Mouse (Mus musculus) heart, embryonic 15.5 days (tissue): Measurements from ENCODE around the gene Serpina11. TPM values are rescaled to one million over a fixed set of nuclear protein-coding genes. Genes with fewer than 3 reads are reported as not detected.

ENCODE experiments used
- ATAC-seq: fragments of 200-750 bp; cut with Nextera tagmentation; replicated peaks from 2 replicates; pipeline ENCODE4 v1.8.0; 2017; ENCODE audit warnings: low read depth, moderate TSS enrichment; ENCODE audit not compliant: insufficient number of reproducible peaks, insufficient read depth, low FRiP score
- H3K27ac ChIP-seq: fragments of 300-500 bp; sonication (generic); 2 replicates; pipeline ENCODE4 v1.5.1; 2015; ENCODE audit warnings: mild to moderate bottlenecking, inconsistent platforms
- H3K27me3 ChIP-seq: fragments of 300-500 bp; sonication (generic); 2 replicates; pipeline ENCODE4 v1.6.1; 2015; ENCODE audit warnings: inconsistent platforms
- H3K36me3 ChIP-seq: fragments of 300-500 bp; sonication (generic); 2 replicates; pipeline ENCODE4 v1.6.1; 2015; ENCODE audit warnings: mild to moderate bottlenecking, inconsistent platforms
- H3K4me1 ChIP-seq: fragments of 300-500 bp; sonication (generic); replicated peaks from 2 replicates; pipeline ENCODE4 v1.6.1; 2015; ENCODE audit warnings: inconsistent platforms
- H3K4me2 ChIP-seq: fragments of 300-500 bp; sonication (generic); 2 replicates; pipeline ENCODE4 v1.6.1; 2015; ENCODE audit warnings: inconsistent platforms, mild to moderate bottlenecking, moderate library complexity
- H3K4me3 ChIP-seq: fragments of 300-500 bp; sonication (generic); 2 replicates; pipeline ENCODE4 v1.5.1; 2015; ENCODE audit warnings: mild to moderate bottlenecking, inconsistent platforms
- H3K9ac ChIP-seq: fragments of 300-500 bp; sonication (generic); 2 replicates; pipeline ENCODE4 v1.6.1; 2015; ENCODE audit warnings: mild to moderate bottlenecking, inconsistent platforms
- H3K9me3 ChIP-seq: fragments of 300-500 bp; sonication (generic); replicated peaks from 2 replicates; pipeline ENCODE4 v1.6.1; 2016; ENCODE audit warnings: inconsistent platforms
- WGBS: fragments of 180-500 bp; shearing (Covaris S2); methylation state at CpG from one replicate; pipeline ENCODE4 v1.1.7; 2015; ENCODE audit warnings: mixed read lengths; 5-methylcytosine and 5-hydroxymethylcytosine counted together
- polyA plus RNA-seq: library from polyadenylated mRNA; unstranded; fragments of >200 nt; fragmentation: Nextera tagmentation; extraction: Ambion mirVana; gene quantifications from 2 replicates; pipeline ENCODE4 v1.2.1, GENCODE M21; 2015

Gene Serpina11
- polyA plus RNA-seq, 1 experiment from 2014 or later, result not detected

DNA sequence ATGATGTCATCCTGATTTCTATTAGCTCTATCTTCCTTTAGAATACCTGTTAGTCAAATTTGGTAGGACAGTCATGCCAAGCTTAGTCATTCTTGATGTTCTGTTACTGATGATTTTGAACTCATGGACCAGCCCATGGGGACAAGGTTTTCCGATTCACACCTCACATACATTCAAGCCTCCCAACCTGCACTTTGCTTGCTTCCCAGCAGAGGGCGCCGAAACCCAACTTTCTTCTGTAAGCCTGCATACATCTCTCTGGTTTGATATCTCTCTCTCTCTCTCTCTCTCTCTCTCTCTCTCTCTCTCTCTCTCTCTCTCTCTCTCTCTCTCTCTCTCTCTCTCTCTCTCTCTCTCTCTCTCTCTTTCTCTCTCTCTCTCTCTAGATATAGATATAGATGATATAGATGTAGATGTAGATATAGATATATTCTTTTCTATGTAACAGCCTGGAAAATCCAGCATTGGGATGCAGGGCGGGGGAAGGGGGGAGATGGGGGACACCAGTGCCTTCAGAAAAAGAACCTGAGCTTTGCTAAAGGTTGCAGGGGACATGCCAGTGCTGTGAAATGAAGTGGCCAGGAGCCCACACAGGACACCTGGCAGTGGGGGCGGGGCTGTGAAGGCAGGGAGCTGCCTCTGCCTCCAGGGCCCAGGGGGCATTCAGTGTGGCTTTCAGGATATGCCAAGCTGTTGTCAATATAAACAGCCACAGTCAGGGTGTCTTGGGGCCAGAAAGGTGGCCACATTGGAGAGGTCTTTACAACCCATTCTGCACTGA is 5.7 kb upstream of the Serpina11 start:
- WGBS, result 33% methylated on average over 5 of the region's 5 CpGs
- Histone ChIP-seq H3K9me3 (no peaks in the 10 kb centered on the region), H3K4me3 (no peak overlapping the region), H3K4me2 (no peak overlapping the region), H3K9ac (no peak overlapping the region), H3K36me3 (no peaks in the 10 kb centered on the region), H3K4me1 (no peaks in the 10 kb centered on the region), H3K27ac (no peak overlapping the region), H3K27me3 (peaks cover 42% of the 10 kb centered on the region)
- ATAC-seq, result no peak

DNA sequence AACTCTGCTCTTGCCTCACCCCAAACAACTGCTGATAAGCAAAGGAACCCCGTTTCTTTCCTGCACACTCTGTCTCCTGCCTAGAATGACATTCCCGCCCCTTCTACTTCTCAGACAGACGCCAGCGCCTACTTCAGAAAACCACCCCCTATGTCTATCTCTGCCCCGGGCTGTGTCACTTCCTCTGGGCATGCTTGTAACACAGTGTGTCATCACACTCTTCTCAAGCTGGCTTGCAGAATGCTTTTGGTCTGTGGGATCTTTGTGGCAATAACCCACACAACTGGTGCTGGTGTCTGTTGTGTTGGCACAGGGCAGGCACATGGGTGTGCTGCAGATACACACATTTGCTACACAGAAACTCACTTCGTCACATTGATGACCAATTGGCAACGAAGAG is 3.2 kb upstream of the Serpina11 start:
- Histone ChIP-seq H3K27ac (no peak overlapping the region), H3K27me3 (peaks cover 36% of the 10 kb centered on the region), H3K4me1 (no peaks in the 10 kb centered on the region), H3K9me3 (no peaks in the 10 kb centered on the region), H3K36me3 (no peaks in the 10 kb centered on the region), H3K4me2 (no peak overlapping the region), H3K9ac (no peak overlapping the region), H3K4me3 (no peak overlapping the region)
- WGBS, result 45% methylated on average over 7 of the region's 7 CpGs
- ATAC-seq, result no peak

DNA sequence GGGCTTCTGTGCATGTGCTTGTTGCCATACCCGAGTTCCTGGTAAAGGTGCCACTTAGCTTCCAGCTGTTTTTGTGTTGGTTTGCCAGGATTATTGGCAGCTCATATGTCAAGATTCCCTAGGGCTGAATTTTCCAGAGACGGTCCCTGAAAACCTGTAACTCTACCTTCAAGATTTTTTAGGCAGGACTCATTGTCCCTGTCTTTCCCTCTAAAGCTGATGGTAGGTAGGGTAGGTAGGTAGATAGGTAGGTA is 316 bp downstream of the Serpina11 start:
- no peak overlapping the region for H3K9ac ChIP-seq
- H3K27me3 ChIP-seq, result peaks cover 29% of the 10 kb centered on the region
- H3K4me2 ChIP-seq, result no peak overlapping the region
- 65% methylated on average over 2 of the region's 2 CpGs for WGBS
- no peaks in the 10 kb centered on the region for H3K36me3 ChIP-seq
- no peaks in the 10 kb centered on the region for H3K9me3 ChIP-seq
- no peaks in the 10 kb centered on the region for H3K4me1 ChIP-seq
- no peak for ATAC-seq
- no peak overlapping the region for H3K27ac ChIP-seq
- no peak overlapping the region for H3K4me3 ChIP-seq

DNA sequence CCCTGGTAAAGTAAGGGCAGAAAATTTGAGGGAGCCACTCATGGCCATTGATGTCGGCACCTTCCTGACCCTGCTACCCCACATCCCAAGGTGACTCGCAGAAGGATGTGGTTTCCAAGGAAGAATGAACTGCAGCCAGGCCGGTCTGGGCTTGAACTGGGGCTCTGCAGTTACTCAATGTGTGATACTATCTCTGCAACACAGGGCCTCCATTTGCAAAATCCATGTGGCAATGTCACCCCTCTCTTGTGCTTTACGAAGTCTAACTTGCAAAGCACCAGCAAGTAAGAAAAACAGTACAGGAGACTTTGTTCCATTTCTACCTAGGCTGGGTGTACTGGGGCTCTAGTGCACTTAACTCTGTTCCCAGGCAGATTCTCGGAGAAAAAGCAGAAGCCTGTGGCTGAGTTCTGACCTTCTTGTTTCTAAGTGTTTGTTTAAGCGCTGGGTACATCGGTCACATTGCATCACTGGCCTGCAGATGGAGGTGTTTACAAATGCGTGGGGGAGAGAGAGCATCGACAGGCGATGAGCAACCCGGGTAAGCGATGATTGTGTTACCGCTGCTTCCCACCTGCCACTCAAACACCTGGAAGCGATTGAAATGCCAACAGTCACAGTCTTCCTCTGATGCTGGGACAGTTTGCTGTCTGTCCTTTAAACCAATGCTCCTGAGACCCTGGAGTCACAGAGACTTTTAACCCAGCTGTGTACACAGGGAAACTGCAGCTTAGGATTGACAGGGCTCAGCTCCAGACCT is 823 bp downstream of the Serpina11 start:
- Histone ChIP-seq H3K9ac (no peak overlapping the region), H3K4me1 (no peaks in the 10 kb centered on the region), H3K27ac (no peak overlapping the region), H3K27me3 (peaks cover 26% of the 10 kb centered on the region), H3K4me2 (no peak overlapping the region), H3K9me3 (no peaks in the 10 kb centered on the region), H3K36me3 (no peaks in the 10 kb centered on the region), H3K4me3 (no peak overlapping the region)
- no peak for ATAC-seq
- 47% methylated on average over 14 of the region's 14 CpGs for WGBS

DNA sequence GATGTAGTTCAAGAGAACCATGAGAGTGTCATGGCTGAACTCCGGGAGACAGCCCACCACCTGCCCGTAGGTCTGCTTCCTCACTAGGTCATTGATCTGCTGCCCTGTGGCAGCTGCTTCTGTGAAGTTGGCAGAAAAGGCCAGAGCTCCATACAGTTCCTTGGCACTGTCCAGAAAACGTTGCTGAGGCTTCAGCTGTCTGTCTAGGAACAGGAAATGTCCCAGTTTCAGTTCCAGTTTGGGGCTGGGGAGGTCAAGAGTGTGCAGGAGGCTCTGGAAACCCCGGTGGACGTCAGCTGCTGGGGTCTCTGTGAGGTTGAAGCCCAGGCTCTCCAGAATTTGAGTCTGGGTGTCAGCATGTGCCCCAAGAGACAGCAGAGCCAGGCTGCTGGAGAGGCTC is 3.9 kb downstream of the Serpina11 start:
- 57% methylated on average over 5 of the region's 5 CpGs for WGBS
- no peaks in the 10 kb centered on the region for H3K9me3 ChIP-seq
- ATAC-seq, result no peak

DNA sequence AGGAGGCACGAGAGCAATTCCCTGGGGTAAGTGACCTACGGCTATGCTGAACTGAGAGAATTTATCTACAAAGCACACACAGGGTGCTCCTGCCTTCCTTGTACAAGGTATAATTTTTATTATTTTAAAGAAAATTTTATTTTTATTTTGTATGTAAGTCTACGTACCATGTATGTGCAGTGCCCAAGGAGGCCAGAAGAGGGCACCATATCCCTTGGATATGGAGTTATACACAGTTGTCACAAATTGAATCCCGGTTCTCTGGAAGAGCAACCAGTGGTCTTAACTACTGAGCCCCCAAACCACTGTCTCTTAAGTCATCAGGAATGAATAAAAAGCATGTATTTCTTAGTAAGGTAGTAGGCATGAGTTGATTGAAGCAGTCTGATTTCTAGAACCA is 4.8 kb downstream of the Serpina11 start:
- WGBS, result 45% methylated on average over 4 of the region's 4 CpGs
- Histone ChIP-seq H3K27me3 (peaks cover 9% of the 10 kb centered on the region), H3K27ac (no peak overlapping the region), H3K9me3 (no peaks in the 10 kb centered on the region), H3K36me3 (no peaks in the 10 kb centered on the region), H3K4me1 (no peaks in the 10 kb centered on the region), H3K4me3 (no peak overlapping the region), H3K4me2 (no peak overlapping the region), H3K9ac (no peak overlapping the region)
- no peak for ATAC-seq

More for the DNA sequence above, 3.9 kb downstream of the Serpina11 start:
- Histone ChIP-seq H3K4me2 (no peak overlapping the region), H3K4me1 (no peaks in the 10 kb centered on the region), H3K27ac (no peak overlapping the region), H3K27me3 (peaks cover 9% of the 10 kb centered on the region), H3K36me3 (no peaks in the 10 kb centered on the region), H3K9ac (no peak overlapping the region), H3K4me3 (no peak overlapping the region)

DNA sequence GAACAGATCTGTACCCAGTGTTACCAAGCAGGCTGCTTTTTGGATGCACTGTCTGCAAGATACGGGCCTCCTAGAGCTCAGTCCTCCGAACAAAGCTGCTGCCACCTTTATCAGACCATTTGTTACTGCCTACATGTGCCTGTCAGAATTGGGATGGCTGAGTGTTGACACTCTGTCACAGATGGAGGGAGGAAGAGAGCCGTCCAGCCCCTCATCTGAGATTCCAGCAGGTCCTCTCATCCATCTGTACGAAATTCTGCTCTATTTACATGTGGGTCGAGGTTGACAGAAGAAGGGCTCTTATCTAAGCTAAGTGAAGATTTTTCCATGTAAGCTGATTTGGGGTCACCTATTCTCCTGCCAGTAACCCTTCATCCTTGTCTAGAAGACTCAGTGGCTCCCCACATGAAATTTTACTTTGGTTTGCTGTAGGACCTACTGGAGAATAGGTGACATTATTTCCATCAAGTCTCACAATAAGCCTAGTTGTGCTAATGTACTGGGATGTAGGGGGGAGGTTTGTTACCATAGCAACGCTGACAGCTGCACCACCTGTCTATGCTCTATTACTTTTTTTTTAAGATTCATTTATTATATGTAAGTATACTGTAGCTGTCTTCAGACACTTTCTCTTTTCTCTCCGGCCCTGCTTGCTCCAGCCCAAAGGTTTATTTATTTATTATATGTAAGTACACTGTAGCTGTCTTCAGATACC is 8.0 kb downstream of the Serpina11 start:
- 57% methylated on average over 7 of the region's 7 CpGs for WGBS
- no peak for ATAC-seq
- H3K4me2 ChIP-seq, result no peak overlapping the region
- H3K9ac ChIP-seq, result no peak overlapping the region
- no peaks in the 10 kb centered on the region for H3K36me3 ChIP-seq
- no peaks in the 10 kb centered on the region for H3K4me1 ChIP-seq
- no peak overlapping the region for H3K4me3 ChIP-seq
- no peaks in the 10 kb centered on the region; the same call in 1 of the 2 replicates for H3K27me3 ChIP-seq
- H3K9me3 ChIP-seq, result no peaks in the 10 kb centered on the region
- H3K27ac ChIP-seq, result no peak overlapping the region

DNA sequence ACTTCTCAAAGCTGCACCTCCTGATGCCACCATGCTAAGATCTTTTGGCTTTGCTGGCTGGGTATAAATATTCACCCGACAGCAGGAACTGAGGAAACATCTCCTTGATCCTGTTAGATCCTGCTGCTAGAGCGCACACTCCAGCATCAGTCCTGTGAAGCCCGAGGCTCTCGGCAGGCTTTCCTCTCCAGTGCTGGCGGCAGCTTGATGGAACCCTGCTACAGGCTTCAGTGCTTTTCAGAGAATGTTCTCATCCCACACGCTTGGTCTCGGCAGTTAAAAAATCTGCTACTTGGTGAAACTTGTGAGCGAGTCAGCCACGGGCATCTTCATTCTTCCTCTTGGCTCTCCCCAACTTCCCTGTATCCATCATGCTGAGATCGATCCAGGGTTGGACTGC is 11.5 kb downstream of the Serpina11 start:
- Histone ChIP-seq H3K4me2 (no peak overlapping the region), H3K36me3 (no peaks in the 10 kb centered on the region), H3K9ac (no peak overlapping the region), H3K27ac (no peak overlapping the region), H3K4me1 (no peaks in the 10 kb centered on the region), H3K4me3 (no peak overlapping the region), H3K27me3 (no peaks in the 10 kb centered on the region), H3K9me3 (no peaks in the 10 kb centered on the region)
- 74% methylated on average over 10 of the region's 10 CpGs for WGBS
- ATAC-seq, result no peak

DNA sequence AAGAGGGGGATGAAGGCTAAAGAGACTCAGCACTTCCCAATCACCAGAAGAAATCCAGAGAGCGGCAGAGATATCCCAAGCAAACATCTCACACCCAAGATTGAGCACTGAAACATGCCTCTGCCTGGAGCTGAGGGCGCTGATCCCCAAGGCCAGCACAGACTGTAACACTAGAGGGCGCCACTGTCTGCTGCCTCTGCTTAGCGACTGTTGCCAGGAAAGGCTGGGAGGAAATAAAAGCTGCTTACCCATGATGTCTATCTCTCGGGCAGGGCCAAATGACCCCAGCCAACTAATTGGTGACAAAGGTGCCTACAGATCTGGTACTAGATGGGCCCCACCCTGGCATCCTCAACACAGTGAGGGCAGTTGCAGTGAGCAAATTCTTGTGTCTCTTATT is 11.9 kb downstream of the Serpina11 start:
- H3K4me3 ChIP-seq, result no peak overlapping the region
- no peak overlapping the region for H3K27ac ChIP-seq
- no peak overlapping the region for H3K4me2 ChIP-seq
- no peak for ATAC-seq
- H3K27me3 ChIP-seq, result no peaks in the 10 kb centered on the region
- no peaks in the 10 kb centered on the region for H3K4me1 ChIP-seq
- 38% methylated on average over 5 of the region's 5 CpGs for WGBS
- H3K9me3 ChIP-seq, result no peaks in the 10 kb centered on the region
- no peaks in the 10 kb centered on the region for H3K36me3 ChIP-seq
- no peak overlapping the region for H3K9ac ChIP-seq

DNA sequence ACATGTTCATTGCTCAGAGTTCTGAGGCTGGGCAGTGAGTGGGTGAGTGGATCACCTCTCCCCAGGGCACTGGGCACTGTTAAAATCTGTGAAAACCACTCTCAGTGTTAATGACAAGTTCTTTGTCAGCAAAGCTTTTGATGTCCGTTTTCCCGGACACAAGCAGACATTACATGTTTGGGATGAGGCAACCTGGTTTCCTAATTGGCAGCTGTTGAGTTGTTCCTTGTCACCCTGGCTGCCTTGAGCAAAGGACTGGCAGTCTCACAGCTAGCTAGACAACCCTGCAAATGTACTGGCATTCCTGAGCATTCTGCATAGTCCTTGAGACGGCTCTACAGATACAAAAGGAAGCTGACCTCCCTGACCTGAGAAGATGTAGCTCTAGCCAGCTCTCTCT is 12.7 kb downstream of the Serpina11 start:
- Histone ChIP-seq H3K4me1 (no peaks in the 10 kb centered on the region), H3K36me3 (no peaks in the 10 kb centered on the region), H3K4me3 (no peak overlapping the region), H3K4me2 (no peak overlapping the region), H3K9ac (no peak overlapping the region), H3K27me3 (no peaks in the 10 kb centered on the region), H3K27ac (no peak overlapping the region), H3K9me3 (no peaks in the 10 kb centered on the region)
- ATAC-seq, result no peak
- 55% methylated on average over 3 of the region's 3 CpGs for WGBS

DNA sequence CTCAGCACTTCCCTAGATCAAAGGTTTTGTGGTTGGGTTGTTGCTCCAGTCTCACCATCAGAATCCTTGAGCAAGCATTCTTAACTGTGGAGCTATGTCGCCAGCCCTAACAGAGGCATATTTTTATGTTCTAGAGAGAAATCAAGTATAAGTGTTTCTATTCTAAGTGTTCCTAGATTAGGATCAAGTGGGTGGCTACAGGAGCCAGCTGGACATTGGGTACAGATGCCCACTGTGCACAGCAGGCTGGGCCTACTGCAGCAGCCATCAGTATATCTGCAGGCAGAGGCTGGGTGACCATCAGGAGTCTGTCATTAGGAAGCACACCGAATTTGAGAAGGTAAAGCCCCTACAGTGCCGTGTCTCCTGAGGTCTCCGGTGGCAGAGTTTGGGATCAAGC is 18.7 kb downstream of the Serpina11 start:
- no peaks in the 10 kb centered on the region for H3K9me3 ChIP-seq

More for the DNA sequence above, 18.7 kb downstream of the Serpina11 start:
- H3K4me1 ChIP-seq, result no peaks in the 10 kb centered on the region
- 74% methylated on average over 4 of the region's 4 CpGs for WGBS
- no peak overlapping the region for H3K9ac ChIP-seq
- H3K4me3 ChIP-seq, result no peak overlapping the region
- no peak for ATAC-seq
- H3K27me3 ChIP-seq, result no peaks in the 10 kb centered on the region
- no peaks in the 10 kb centered on the region for H3K36me3 ChIP-seq
- H3K4me2 ChIP-seq, result no peak overlapping the region
- no peak overlapping the region for H3K27ac ChIP-seq
